Mouse (Mus musculus) kidney, adult 18-20 months (tissue): Measurements from ENCODE around the gene Nfu1.

Experiments
- DNase-seq: peaks from one replicate; pipeline ENCODE4 v3.0.0; 2021

The Nfu1 gene

DNA sequence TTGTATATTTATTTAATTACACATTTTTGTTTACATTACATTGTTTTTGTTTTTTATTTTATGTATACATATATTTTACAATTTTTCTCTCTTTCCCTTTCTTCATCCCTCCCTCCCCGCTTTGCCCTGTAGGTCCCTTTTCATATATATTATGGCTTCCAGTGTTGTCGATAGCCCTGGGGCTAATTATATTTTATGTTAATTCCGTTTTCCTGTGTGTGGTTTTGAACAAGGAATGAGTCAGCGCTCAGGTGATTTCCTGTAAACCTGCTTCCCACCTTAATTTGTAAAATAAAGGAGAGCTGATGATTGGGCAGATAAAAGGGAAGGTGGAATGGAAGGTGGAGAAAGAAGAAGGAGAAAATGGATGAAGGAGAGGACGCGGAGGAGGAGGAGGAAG, at the start of gene Nfu1:
TSS of gene Nfu1 (plus strand) at position 350 of the 400 bp plus-strand sequence.
- DNase-seq = no peak

DNA sequence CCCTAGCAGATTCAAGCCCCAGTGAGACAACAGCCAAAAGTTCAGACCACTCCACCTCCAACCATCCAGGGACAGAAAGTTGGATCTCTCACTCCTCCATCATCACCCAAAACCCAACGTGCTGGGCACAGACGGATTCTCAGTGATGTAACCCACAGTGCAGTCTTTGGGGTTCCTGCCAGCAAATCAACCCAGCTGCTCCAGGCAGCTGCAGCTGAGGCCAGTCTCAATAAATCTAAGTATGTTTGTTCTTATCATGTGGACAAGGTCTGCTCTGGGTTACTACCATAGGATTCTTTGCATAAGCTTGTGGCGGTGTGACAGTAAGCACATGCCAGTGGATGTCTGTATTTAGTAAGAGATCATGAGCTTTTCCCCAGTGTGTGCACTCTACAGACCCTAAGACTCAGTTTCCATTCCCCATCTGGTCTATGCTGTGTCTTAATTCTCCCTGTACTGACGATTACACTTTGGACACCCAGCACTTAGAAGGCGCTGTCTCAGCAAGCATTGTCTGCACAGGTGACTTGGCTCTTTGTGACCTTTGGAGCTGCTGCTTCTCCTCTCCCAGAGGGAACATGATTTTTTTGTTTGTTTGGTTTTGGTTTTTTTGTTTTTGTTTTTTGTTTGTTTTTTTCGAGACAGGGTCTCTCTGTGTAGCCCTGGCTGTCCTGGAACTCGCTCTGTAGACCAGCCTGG, 44.9 kb upstream of the Nfu1 start:
- DNase-seq = no peak

DNA sequence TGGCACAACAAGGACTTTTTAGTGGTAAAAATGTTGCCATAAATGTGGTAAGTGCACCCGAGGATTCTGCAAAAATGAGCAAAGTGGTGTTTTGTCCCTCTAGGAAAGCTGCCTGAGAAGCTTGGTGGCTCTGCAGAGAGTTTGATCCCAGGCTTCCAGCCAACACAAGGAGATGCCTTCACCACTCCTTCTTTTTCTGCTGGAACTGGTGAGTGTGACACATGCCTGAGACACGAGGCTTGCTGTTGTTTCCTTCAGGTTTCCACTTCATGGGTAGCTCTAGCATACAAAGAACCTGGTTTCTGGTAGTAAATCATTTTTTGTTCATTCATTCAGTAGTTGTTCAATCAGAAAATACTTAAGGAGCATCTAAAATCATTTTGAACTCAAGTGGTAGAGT, 41.9 kb upstream of the Nfu1 start:
- DNase-seq = no peak

DNA sequence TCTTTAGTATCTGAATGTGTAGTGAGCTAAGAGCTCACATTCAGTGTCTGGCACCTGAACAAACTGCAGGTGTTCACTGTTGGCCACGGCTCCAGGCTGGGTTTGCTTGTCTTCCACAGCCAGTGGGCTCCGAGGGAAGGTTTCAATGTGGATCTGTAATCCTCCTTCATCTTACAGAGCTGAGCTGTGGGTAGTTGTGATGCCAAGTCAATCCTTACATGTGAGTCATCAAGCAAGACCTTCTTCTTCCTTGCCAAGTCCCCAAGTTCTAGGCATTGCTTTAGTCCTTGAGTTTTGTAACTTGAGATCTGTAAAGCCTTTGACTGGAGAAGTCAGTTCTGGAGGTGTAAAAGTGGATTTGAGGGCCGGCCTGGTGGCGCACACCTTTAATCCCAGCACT, 35.1 kb upstream of the Nfu1 start:
- no peak for DNase-seq

DNA sequence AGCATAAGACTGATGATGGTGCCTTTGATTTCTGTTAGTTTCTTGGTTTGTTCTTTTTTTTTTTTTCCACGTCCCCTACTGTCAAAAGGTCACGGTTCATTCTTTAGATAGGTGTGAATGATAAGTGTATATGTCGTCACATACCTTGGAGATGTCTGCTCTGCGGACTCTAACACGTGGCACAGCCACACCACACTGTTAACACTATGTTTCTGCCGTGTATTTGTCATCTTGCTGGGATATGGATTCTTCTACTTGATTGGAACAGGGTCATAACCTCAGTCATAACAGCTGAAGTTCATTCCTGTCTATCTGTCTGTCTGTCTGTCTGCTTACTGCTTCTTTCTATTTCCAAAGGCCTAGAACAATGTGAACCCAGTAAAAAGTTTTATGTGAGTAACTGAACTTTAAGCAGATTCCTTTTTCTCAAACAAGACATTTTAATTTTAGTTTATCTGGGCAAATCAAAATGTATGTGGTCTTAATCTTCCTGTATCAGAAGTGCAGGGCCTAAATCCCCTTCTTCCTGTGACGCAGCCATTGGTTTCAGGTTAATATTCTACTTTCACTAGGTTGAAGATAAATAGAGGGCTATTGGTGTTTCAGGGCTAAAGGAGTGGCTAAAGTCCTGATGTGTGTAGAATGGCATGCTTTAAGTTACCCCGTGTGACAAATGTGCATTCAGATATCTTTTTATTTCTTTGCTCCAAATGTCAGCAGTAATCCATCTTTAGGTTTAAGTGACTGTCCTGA, 30.7 kb upstream of the Nfu1 start:
- no peak for DNase-seq

DNA sequence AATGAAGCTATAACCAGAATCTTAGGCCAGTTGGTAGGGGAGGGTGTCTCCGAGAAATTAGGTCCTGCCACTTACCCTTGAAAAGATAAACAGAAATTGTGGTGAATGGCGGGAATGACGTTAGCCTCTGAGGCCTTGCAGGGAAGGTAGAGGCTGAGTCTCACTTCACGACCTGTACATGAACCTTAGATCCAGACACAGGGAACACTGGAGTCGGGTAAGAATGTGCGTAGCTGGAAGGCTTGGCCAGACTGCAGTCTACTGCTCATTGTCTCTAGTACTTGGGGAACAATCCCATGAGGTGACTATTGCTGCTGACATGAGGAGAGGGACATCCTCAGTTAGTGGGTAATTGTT, 30.1 kb upstream of the Nfu1 start:
- no peak for DNase-seq

DNA sequence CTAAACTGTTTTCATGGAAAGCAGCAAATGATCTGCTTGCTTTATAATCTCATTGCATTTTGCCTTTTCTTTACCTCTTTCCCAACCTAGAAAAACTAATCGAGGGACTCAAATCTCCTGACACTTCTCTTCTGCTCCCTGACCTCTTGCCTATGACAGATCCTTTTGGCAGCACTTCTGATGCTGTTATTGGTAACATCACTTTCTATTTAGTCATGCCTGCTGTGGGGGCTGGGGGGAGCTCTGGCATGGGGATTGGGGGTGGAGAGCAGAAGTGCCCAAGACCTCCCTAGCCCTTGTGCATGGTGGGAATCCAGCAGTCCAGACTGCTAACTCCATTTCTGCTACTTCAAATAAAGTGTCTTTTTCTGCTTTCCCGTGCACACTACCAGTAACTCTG, 27.8 kb upstream of the Nfu1 start:
- DNase-seq = no peak

DNA sequence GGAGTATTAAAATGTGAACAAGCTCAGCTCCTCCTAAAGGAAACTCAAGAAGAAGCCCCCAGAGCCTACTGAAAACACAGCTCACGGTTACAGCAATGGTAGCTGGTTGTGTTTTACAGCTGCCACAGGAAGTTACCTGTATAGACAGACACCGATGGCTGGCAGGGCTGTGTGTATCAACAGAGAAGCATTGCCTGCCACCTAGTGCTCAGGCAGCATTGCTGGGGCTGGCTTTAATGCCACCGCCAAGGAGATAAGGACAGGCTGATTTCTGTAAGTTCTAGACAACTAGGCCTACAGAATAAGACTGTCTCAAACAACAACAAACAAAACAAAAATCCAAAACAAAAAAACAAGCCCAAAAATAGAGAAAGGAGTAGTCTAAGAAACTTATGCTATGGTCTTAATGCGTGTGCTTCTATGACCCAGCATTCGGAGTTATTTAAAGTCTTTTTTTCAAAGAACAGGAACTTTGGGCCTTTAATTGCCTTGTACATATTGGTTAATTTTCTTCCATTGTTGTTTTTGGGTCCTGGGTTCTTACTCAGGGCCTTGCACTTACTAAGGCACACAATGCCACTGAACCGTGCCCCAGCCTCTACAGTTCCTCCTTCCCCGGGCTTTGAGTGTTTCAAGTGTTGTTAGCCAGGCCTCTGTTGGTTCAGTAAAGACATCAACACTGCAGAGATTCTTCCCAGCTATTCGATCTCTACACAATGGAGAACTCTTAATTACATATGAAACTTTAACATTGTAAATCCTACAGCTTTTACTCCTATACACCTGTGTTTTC, 23.5 kb upstream of the Nfu1 start:
- DNase-seq = no peak

DNA sequence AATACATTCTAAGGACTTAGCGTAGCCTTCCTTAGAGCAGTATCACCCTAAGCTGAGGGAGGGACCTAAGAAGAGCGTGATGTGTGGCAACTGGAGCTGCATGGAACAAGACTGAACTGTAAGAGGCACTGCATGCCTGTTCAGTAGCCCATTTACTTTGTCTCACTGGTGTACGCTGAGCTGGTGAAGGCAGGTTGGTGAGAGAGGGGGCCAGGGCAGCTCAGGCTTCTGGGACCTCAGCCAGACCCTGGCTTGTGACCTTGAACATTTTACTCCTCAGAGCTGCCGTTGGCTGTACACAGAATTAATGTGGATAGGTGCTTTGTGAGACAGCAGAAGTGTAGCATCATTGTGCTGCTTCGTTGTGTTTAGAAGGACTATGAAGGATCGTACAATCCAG, 19.5 kb upstream of the Nfu1 start:
- DNase-seq = peak; percentile 35

DNA sequence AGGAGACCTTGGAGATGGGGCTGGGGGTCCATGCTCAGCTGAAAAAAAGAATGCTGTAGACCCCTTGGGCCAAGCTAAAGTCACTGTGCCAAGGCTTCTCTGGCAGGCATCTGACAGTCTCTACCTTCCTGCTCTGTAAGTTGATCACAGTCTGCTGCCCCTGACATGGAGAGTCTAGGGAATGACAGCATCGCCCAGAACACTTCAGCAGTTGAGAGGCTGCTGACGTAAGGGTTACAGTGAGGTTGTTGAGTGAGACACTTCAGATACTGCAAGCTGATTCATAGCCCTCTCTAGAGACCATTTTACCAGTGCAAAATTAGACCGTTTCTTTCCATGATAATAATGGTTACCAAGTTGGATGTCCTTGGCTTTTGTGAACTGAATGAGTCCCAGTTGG, 18.0 kb upstream of the Nfu1 start:
- no peak for DNase-seq

DNA sequence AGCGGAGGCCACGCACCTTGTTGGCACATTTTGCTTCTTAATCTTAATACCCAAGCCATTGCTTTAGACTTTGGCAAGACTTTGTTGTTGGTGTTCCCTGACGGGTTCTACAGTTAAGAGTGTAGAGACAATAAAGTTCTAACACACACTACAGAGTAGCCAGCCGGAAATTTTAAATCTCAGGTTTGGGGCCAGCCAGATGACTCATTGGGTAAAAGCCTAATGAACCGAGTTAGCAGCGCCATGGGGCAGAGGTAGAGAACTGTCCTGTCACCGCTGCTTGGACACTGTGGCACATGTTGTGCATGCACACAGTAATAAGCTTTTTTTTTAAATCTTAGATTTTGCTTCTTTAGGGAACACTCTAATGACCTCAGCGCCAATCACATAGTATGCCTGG, 16.7 kb upstream of the Nfu1 start:
- DNase-seq = no peak

DNA sequence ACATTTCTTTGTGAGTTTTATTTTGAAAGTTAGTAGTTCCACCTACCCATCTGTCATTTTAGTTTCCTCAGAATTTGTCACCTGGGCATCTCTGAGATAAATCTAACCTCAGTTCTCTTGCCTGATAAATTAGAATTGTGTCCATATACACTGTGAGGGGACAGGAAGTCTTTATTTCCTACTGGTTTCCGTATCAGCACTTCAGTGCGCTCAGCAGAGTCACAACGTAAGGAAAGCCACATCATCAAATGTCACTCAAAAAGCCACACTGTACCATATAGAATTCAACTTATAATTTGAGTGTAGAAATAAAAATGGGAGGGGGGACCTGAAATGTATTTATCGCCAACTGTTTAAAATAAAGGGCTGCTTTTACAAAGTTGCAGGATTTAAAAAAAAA, 14.8 kb upstream of the Nfu1 start:
- no peak for DNase-seq

DNA sequence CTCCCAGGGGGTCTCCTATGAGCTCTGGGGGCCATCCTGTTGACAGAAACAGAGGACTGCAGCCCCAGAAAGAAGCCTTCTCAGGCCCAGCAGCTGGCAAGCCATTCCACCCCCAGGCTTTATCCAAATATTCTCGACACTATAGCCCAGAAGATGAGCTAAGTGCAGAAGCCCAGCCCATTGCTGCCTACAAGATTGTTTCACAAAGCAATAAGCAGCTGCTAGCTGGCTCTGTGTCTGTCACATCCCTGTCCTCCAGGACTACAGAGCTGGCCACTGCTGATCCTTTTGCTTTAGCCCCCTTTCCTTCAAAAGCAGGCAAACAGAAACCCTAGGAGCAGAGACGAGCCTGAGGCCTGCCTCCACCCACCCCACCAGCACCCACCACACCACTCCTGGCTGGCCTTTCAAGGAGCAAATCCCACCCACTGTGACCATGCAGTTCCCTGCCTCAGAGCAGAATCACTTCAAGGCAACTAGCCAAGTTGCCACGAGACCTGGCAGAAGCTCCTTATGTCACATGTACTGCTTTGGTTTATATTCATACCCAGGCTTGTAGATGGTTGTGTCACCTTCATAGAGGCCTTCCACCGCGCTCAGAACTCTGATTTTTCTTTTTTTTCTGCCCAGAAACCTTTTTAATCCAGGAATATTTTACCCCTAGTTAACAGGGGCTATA, 12.3 kb upstream of the Nfu1 start:
- peak; percentile 60 for DNase-seq

DNA sequence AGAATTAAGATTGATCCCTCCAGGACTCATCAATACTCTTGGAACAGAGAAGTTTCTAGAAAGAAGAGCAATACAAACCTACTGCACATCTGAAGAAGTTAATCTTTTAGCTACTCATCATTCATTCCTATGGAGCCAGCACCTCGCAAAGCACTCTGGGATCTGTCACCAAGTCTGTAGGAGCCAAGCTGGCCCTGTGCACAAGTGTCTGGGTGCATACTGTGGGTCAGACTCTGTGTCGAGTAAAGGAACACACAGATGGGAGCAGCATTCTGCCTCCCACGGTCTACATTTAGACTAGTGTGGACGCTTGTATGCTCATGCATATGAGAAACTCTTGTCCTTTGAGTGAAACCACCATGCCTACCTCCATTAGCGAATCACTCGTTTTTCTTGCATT, 11.7 kb upstream of the Nfu1 start:
- no peak for DNase-seq

DNA sequence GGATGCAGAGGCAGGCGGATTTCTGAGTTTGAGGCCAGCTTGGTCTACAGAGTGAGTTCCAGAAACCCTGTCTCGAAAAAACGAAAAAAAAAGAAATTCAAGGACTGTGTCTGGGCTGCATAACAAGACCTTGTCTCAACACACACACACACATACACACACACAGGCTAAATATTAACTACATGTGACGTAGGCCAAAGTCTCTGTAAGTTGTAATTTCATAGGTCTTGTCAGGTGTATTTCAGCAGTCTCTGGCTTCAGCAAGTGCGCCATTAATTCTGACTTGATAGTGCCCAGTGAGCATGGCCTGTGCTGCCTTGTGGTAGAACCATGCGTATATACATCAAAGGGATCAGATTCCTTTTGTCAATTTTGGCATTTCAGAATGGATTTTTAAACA, 7.0 kb upstream of the Nfu1 start:
- no peak for DNase-seq

DNA sequence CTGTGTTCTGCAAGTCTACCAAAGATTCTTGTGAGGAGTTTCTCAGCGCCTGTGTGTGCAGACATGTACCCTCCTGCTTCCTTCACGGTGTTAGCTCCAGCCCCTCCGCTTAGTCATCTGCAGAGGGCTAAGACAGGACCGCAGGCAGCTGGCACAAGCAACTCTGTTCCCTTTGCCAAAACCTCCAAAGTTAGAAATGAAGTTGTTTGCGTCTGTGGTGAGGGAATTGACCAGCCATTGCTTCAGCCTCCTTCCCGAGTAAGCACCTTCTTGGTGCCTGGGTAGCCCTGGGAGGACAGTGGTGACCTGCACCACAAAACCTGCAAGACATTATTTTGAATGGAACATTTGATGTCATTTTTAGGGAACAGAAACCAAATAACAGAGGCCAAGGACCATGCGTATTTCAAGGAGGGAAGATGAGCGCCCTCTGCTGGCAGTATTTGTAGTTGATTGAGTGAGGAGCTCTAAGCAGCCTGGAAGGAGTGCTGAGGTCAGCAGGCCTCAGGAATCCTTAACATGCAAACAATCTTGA, 6.4 kb upstream of the Nfu1 start:
- DNase-seq = peak; percentile 89

DNA sequence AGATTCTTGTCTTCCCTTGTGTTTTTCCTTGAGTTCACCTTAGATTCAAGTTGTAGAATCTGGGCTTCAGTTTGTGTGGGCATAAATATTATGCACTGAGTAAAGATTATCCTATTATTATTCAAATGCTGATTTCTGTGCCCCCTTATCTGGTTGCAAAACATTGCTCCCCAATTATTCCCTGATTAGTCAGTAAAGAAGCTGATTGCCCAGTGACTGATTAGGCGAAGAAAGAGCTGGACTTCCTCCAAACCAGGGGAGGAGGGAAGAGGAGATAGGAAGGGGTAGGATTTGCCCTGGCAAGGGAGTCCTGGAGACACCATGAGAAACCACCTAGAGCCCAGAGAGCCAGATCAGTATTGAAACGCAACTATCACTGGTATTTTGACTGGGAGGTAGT, 4.9 kb upstream of the Nfu1 start:
- DNase-seq = no peak

DNA sequence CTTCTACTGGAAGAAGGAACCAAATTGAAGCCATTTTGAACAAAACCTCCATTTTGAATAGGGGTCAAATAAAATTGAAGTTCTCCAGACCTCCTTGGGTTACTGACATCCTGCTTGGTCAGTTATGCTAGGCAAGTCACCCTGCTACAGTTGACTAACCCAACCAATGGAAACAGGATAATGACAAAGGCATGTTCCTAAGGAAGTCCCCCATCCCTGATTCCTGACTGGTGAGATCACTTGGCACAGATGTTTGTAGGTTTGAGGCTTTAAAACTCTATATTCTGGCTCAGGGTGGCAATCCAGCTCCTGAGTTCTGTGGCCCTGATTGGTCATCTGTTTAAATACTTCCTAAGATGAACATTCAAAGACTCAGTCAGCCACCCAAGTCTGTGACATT, 3.5 kb upstream of the Nfu1 start:
- DNase-seq = no peak

DNA sequence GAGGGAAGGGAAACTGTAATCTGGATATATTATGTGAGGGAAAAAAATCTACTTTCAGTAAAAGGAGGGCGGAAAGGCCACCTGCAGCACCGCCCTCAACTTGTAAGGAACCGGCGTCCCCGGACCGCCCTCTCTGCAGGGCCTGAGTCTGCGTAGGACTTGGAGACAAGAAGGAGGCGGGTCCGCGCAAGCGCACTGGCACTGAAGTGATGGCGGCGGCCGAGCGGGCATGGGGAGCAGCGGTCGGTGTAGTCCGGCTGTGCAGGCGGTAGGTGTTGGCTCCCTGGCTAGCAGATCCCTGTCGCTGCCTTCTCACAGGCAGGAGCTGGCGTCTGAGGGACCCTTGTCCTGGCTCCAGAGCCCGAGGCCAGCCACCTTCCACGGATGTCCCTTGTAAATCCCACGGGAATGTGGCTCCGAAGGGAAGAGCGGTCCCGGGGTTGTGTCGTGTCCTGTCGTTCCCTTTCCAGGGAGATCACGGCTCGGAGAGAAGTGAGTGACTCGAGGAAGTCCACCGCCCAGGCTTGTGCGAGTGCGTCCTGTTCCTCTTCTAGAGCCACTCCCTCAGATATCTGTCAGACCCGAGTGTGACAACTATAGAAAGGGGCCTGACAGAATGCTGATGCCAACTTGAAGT, 774 bp downstream of the Nfu1 start:
- peak; percentile 96 for DNase-seq

DNA sequence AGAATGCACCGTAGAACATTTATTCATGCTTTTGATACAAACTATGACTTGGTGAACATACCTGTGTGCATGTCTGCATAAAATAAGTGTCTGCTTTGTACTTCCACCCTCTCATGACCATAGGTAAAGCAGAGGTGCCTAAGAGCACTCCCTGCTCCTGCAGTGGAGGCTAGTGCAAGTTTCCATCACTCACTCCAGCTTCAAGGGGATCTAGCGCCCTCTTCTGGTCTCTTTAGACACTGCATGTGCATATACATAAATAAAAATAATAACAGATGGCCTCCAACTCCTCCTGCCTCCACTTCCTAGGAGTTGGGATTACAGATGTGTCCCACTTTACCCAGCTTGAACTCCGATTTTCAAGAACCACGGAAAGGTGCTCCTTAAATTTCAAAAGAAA, 7.9 kb downstream of the Nfu1 start:
- DNase-seq = peak; percentile 43

DNA sequence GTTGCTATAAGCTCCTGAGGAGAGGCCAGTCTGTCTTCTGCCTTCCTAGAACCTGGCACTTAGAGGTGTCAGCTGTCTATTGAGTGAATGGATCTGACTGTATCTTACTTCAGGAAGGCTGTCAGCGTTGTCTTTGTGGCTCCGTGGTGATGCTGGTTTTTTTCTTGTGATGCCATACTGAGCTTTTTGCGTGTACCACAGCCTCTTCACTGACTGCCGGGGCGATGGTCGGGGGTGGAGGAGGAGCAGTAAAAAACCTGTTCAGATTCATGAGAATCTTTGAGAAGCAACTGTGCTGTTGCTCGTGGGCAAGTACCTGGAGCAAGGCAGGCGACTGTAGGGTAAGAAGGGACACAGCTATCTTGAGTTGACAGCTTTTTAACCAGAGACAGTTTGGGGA, 9.8 kb downstream of the Nfu1 start:
- DNase-seq = no peak

DNA sequence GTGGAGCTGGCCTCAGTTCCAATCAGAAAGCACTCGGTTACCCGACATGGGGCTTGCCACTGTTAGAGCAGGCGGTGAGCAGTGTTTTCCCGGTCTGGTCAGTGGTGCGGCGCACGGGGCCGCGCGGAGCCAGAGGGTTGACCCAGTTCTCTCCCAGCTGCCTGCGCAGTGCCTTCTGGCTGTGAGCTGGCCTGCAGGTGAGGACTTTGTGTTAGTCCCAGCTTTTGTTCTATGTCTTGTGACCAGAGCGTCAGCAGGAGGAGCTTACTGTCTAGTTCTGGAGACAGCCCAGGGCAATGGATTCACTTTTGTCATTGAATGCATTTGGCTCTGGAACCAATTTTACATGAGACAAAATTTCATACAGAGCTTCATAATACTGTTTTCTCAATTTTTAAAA, 12.8 kb downstream of the Nfu1 start:
- DNase-seq = no peak

DNA sequence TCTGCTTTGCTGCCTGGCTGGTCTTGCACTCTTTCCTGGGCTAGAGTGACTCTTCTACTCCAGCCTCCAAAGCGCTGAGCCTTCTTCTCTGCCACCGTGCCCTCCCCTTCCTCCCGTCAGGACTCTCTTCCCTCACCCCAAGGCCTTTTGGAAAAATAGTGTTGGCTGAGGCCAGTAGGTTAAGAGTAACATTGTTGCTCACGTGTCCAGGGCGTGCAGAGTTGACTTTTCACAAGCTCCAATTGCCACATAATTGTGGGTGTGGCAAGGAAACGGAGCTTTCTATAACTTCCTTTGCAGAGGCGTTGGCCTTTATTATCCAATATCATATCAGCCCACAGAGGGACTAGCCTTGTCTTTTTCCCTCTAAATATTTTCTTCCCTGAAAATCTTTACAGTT, 17.9 kb downstream of the Nfu1 start:
- DNase-seq = no peak
